Mouse (Mus musculus): ENCODE measurements around the gene Adcyap1.

Gene Adcyap1

GRCm38 (mm10) chr17:93198717-93199116 is at the start of gene Adcyap1:
Gene Adcyap1 (plus strand): TSS chr17:93199017.
- DNase-seq (ENCODE audit: low read depth, low spot score) = no peak

- DNase-seq (ENCODE audit: low read depth, low spot score) = peak; percentile 62
These were observed 40.5 kb upstream of the Adcyap1 start for GRCm38 (mm10) chr17:93158280-93158851.

DNA sequence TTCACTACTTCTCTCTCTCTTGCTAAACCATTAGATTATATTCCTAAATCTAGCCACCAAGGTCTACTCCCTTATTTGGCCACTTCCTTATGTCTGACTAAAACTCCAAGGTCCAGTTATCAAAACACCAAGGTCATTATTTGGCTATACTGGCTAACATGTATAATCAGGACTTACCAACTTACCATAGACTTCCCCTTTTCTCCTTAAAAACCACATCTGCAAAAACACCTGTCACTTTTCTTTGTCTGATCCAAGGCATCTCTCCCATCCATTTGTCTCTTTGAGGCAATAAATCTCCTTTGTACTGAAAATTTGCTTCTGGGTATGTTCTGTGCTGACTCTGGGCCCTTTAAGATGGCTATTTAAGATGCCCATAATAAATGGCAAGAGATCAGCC is 29.2 kb upstream of the Adcyap1 start:
- DNase-seq (ENCODE audit: low read depth, low spot score) = no peak

DNA sequence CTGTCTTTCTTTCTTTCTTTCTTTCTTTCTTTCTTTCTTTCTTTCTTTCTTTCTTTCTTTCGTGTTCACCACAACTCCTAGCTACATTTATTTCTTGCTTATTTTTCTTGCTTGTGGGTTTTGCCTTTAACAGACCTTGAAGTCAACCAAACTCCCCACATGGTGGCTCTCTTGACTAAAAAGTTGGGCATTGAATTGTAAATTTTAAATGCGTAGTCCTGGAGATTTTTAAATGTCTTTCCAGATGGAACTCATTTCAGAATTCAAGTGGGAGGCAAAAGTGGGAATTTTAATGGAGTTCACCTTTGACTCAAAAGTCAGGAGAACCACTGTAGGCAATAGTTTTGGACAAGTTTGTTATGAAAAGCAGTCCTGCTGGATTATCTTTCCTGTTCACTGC is 2.0 kb upstream of the Adcyap1 start:
- DNase-seq (ENCODE audit: low read depth, low spot score) = no peak

DNA sequence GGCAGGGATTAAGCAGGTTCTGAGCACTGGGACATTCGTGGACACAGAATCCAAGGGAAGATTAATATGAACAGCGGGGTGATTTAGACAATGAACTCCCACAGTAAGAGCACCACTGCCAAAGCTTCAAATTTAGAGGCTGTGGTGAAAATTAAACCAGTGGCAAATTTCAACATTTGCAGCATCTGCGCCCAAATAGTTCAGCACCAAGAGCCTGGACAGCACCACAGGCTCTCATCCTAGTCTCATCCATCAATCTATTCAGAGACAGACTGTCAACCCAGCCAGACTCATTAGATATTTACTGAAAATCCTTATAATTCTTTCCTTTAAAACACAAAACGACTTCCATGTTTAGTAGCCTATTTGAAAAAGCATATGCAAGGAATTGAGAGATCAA is 604 bp upstream of the Adcyap1 start:
- no peak for DNase-seq (ENCODE audit: low read depth, low spot score)

DNA sequence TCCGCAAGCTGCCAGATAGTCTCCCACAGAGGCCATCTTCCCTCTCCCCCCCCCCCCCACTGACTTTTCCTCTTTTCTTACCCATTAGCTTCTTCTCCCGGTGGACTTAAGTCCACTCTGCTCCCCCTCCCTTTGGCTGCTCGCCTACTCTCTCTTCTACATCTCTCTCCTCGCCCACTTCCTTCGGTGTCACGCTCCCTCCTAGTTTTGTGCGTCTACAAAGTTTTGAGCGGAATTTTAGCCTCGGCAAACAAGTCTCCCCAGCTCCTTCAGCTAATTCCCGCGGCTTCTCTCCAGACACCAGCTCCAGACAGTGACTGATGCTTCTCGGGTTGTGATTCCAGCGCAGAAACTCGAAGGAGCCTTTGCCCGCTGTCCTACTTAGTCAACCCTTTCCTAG is 401 bp downstream of the Adcyap1 start:
- no peak for DNase-seq (ENCODE audit: low read depth, low spot score)

GRCm38 (mm10) chr17:93199747-93200146 is 930 bp downstream of the Adcyap1 start:
- no peak for DNase-seq (ENCODE audit: low read depth, low spot score)

DNA sequence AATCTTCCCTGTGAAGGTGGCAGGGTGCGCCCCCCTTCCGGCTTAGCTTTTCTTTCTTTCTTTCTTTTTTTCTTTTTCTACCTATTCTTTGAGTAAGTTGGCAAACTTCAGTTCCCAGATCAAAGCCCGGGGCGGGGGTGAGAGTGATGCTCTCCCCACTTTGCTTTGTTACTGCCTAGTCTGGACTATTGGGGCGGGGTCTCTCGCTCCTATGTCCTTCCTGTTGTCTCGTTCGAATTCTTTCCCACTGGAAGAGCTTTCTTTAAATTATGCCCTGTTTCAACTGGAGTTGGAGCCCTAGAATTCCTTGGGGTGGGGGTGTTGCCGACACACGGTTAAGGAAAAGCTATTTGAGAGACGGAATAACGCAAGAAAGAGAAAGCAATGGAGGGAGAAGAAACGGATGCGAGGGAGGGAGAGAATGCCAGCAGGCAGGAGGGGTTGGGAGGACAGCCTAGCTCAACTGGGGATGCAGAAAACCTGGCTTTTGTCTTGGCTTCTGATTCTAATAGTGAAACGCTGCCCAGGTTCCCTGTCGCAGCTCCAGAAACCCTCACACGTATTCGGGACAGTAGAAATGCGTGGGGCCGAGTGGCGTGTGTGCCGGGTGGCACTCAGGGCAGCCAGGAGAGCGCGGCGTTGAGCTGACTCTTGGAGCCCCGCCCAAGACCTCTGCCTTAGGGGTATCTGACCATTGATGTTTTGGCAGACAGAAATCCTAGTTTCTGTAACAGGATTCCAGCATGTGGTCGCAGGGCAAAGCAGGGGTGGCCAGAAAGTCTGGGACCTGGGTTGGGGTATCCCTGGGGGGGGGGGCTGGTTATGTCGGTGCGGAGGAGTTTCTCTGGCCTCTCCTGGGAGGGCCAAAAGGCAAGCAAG is 1.8 kb downstream of the Adcyap1 start:
- no peak for DNase-seq (ENCODE audit: low read depth, low spot score)

DNA sequence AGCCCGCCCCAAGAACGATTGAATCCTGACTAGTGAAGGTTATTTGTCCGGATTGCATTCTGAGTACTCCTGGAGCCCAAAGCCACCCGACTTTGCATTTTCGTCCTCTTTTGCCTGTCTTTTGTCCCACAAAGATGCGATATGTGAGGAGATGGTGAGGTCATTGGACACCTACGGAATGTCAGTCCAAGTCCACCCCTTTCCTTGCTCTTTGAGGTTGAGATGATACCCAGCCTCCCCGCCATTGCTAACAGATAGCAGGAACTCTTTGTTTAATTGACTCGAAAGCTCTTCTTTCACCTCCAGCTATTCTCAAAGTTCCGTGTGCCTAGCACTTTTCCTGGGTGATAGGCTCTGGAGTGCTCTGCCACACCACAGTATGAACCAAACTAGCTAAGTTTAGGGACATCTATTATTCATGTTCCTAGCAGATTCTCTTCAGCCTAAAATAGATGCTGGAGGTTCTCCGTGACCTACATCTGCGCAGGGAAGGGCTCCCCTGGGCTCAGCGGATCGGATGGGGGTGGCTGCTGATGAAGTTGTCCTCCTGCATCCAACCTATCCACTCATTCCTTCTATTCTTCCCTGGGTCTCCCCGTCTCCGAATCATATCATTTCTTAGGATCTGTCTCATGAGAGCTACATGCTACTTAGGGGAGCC is 2.6 kb downstream of the Adcyap1 start:
- no peak for DNase-seq (ENCODE audit: low read depth, low spot score)

DNA sequence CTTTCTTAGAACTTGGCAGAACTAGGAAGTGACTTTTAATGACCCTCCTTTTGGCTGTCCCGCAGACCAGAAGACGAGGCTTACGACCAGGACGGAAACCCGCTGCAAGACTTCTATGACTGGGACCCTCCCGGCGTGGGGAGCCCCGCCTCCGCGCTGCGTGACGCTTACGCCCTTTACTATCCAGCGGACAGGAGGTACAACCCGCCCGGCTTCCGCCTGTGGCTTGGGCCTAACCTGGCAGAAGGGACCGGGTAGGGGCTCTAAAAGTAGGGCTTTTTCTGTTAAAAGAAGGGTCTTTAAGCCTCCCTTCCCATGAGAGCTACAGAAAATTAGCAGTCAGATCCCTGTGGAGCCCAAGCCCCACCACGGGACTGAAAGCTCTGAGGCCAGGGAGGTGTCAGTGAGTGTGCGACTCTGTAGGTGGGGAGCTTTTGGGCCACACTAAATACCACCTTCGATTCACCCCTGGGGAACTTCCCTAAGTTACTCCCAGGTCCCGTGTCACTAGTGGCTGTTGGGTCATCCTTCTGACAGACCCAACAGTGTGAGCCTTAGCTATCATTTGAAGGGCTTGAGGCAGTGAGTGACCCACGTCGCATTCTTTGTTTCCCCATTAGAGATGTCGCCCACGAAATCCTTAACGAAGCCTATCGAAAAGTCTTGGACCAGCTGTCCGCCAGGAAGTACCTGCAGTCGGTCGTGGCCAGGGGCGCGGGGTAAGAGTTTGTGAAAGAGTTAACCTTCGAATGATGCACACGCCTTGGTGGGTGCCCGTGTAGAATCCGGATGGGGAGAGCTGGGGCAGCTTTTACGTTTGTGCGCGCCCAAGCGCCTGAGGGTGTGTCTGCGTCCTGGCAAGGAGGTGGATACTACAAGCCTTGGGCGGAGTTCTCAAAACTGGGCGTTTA is 3.6 kb downstream of the Adcyap1 start:
- DNase-seq (ENCODE audit: low read depth, low spot score) = no peak

- no peak for DNase-seq (ENCODE audit: low read depth, low spot score)
These were observed 4.5 kb downstream of the Adcyap1 start for GRCm38 (mm10) chr17:93203076-93204031.

DNA sequence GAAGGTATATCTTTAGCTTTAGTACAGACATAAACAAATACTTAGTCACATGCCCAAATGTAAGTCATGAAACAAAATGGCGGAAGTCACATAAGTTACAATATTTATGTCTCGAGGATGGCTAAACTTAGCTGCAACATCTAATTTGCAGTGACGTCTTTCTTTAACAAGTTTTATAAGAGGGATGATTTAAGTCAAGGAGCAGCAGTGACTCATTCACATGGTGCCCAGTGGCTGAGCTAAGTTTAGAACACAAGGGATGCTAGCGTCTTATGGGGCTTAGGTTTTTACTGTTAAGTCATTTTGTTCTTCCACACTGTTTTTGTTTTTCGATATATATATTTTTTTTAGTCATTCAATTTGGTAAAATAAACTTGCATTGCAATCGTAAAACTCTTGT is 19.0 kb downstream of the Adcyap1 start:
- no peak for DNase-seq (ENCODE audit: low read depth, low spot score)

GRCm38 (mm10) chr17:93218640-93219039 is 19.8 kb downstream of the Adcyap1 start:
- DNase-seq (ENCODE audit: low read depth, low spot score) = no peak

DNA sequence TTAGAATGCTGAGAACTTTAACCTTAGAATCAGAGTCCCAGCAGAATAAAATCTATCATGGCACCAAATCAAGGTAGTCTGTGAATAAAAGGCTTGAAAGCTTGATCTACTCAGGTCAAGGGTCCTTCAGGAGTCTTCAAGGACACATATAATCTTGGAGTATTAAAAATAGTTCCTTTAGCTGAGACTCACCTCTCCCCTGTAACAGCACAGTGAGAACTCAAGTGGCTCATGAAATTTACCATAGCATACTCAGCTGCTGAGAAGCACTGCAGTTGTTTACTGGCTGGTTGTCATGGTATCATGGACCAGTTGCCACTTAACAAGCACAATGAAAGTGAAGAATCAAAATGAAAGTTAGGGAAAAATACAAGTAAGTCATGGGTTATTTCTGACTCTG is 38.5 kb downstream of the Adcyap1 start:
- no peak for DNase-seq (ENCODE audit: low read depth, low spot score)
